Comparison of ENCODE assay signal across 30 mouse cellular contexts in the genomic region with DNA sequence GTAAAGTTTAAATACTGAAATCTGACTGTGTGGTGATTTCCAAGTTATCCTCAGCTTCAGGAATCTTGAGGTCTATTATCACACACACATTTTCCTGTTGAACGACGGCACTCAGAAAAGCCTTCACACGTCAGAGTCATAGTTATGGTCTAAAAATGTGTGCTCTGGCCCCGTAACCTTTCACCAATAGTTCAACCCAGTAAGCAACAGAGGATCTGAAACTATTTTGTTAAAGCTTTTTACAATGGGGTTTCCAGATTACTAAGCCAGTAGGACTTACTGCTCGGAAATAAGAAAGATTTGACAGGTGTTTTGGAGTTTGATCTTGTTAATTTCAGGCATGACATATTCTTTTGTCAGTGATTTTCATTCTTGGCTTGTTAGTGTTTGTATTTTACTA. TPM values are rescaled to one million over a fixed set of nuclear protein-coding genes. Genes with fewer than 3 reads are reported as not detected.
DNase-seq lines count a peak whose midpoint lies in the region; ATAC-seq and TF ChIP-seq lines count a peak whose summit lies in the region.
"Had no signal": no experiment of that assay in that cellular context is flagged by ENCODE, and none has a peak within 500 bp of the region (broad histone marks: within the 10 kb centered on the region; RNA-seq: fewer than 3 reads in every experiment).

No protein-coding gene starts in this region.

- H3K79me2 ChIP-seq in liver, adult 2 months (ENCODE audit: control insufficient read depth, insufficient read depth, low read length), result no peaks in the 10 kb centered on the region

- no peak overlapping the region for H3K4me2 ChIP-seq in lung, postnatal 0 days (replicated peaks; ENCODE audit: low read depth, low read length)
- no peak overlapping the region for H3K4me2 ChIP-seq in intestine, postnatal 0 days (replicated peaks; ENCODE audit: low read depth)
- H3K4me2 ChIP-seq: embryonic facial prominence, embryonic 13.5 days; forebrain, embryonic 12.5 days; forebrain, embryonic 15.5 days; heart, embryonic 11.5 days; hindbrain, embryonic 13.5 days had no signal

- WGBS in liver, adult 2 months, result 74% methylated on average over 5 of the region's 5 CpGs
- 74% methylated on average over 5 of the region's 5 CpGs for WGBS in lung, postnatal 0 days
- WGBS in intestine, postnatal 0 days, result 80% methylated on average over 5 of the region's 5 CpGs
- WGBS in lung, adult 2 months, result 62% methylated on average over 5 of the region's 5 CpGs

- ATAC-seq in monocyte, adult 5-6 weeks (replicated peaks; ENCODE audit: insufficient number of reproducible peaks, low FRiP score, low TSS enrichment, poor library complexity, severe bottlenecking), result peak; percentile 56
- ATAC-seq in lung, postnatal 0 days, result no peak
- ATAC-seq in intestine, postnatal 0 days, result no peak
- ATAC-seq: forebrain, embryonic 15.5 days; hindbrain, embryonic 16.5 days; inflammation-experienced regulatory T-cells, adult 6 months; Patski had no signal

- TF ChIP-seq EP300 in lung, postnatal 0 days (IDR thresholded peaks at IDR 0.05), result no peak

- no peak overlapping the region for H3K27ac ChIP-seq in liver, adult 2 months (replicated peaks; ENCODE audit: insufficient read depth, low read depth, low read length)
- H3K27ac ChIP-seq in brown adipose tissue, adult 24 weeks (replicated peaks; ENCODE audit: low read depth, low read length), result peak overlapping the region; percentile 58
- no peak overlapping the region for H3K27ac ChIP-seq in lung, postnatal 0 days (ENCODE audit: low read length)
- no peak overlapping the region for H3K27ac ChIP-seq in intestine, postnatal 0 days (ENCODE audit: low read depth, low read length)
- H3K27ac ChIP-seq: embryonic facial prominence, embryonic 10.5 days; embryonic facial prominence, embryonic 13.5 days; forebrain, embryonic 12.5 days; forebrain, embryonic 15.5 days; heart, adult 2 months; hindbrain, embryonic 10.5 days; hindbrain, embryonic 13.5 days had no signal

- no peak overlapping the region for H3K4me3 ChIP-seq in liver, adult 2 months (ENCODE audit: insufficient read depth, low read depth, low read length)
- no peak overlapping the region for H3K4me3 ChIP-seq in brown adipose tissue, adult 24 weeks (ENCODE audit: insufficient read depth, low read depth, low read length)
- no peak overlapping the region for H3K4me3 ChIP-seq in lung, postnatal 0 days (ENCODE audit: low read depth, low read length)
- H3K4me3 ChIP-seq in intestine, postnatal 0 days (ENCODE audit: low read depth, low read length), result no peak overlapping the region
- no peak overlapping the region for H3K4me3 ChIP-seq in lung, adult 2 months (replicated peaks; ENCODE audit: extremely low read depth, low read depth, low read length)
- H3K4me3 ChIP-seq: embryonic facial prominence, embryonic 10.5 days; embryonic facial prominence, embryonic 13.5 days; erythroblast, embryonic 14.5 days; forebrain, embryonic 12.5 days; forebrain, embryonic 15.5 days; heart, adult 2 months; hindbrain, embryonic 10.5 days; hindbrain, embryonic 13.5 days had no signal

- H3K9ac ChIP-seq in liver, adult 2 months (ENCODE audit: low read depth, low read length), result no peak overlapping the region
- H3K9ac ChIP-seq in lung, postnatal 0 days (replicated peaks; ENCODE audit: low read depth), result no peak overlapping the region
- no peak overlapping the region for H3K9ac ChIP-seq in intestine, postnatal 0 days (ENCODE audit: low read depth, low read length)
- H3K9ac ChIP-seq: embryonic facial prominence, embryonic 13.5 days; forebrain, embryonic 12.5 days; forebrain, embryonic 15.5 days; hindbrain, embryonic 13.5 days had no signal

- TF ChIP-seq POLR2A in liver, adult 2 months (IDR thresholded peaks at IDR 0.05; ENCODE audit: extremely low read depth, insufficient read depth, low read length), result no peak
- TF ChIP-seq POLR2A in lung, adult 2 months (IDR thresholded peaks at IDR 0.05; ENCODE audit: borderline replicate concordance, extremely low read depth, low read depth, low read length), result no peak

- H3K9me3 ChIP-seq in lung, postnatal 0 days (ENCODE audit: low read length), result no peaks in the 10 kb centered on the region
- no peaks in the 10 kb centered on the region for H3K9me3 ChIP-seq in intestine, postnatal 0 days (ENCODE audit: control insufficient read depth)
- H3K9me3 ChIP-seq: embryonic facial prominence, embryonic 10.5 days; embryonic facial prominence, embryonic 13.5 days; forebrain, embryonic 12.5 days; forebrain, embryonic 15.5 days; G1E; hindbrain, embryonic 10.5 days; hindbrain, embryonic 13.5 days had no signal

- peak; percentile 4 for DNase-seq in liver, adult 2 months (ENCODE audit: extremely low read depth, low read depth, low spot score)
- DNase-seq in liver, result no peak
- DNase-seq in heart, postnatal 4 days, result no peak
- no peak for DNase-seq in lung, postnatal 0 days (ENCODE audit: low spot score)
- DNase-seq in lung, adult 2 months, result no peak
- DNase-seq: adrenal gland, postnatal 10 days; adrenal gland, postnatal 36 days; cerebellum, adult 11 months; cerebellum, adult 2 months; cerebellum, postnatal 10 days; cerebellum, postnatal 36 days; embryo, embryonic 11 days; gastrocnemius, postnatal 10 days; gastrocnemius, postnatal 36 days; heart, adult 2 months had no signal

- no peaks in the 10 kb centered on the region for H3K27me3 ChIP-seq in liver, adult 2 months (ENCODE audit: control insufficient read depth, insufficient read depth, low read length)
- H3K27me3 ChIP-seq in lung, postnatal 0 days (replicated peaks; ENCODE audit: insufficient read depth, low read length), result no peaks in the 10 kb centered on the region
- H3K27me3 ChIP-seq in intestine, postnatal 0 days (replicated peaks; ENCODE audit: control insufficient read depth, insufficient read depth, low read length), result no peaks in the 10 kb centered on the region
- H3K27me3 ChIP-seq: embryonic facial prominence, embryonic 13.5 days; forebrain, embryonic 12.5 days; forebrain, embryonic 15.5 days; hindbrain, embryonic 13.5 days; Patski had no signal

- no peaks in the 10 kb centered on the region for H3K4me1 ChIP-seq in liver, adult 2 months (ENCODE audit: control insufficient read depth, insufficient read depth, low read length)
- peaks cover 4% of the 10 kb centered on the region for H3K4me1 ChIP-seq in brown adipose tissue, adult 24 weeks (ENCODE audit: control insufficient read depth, insufficient read depth, insufficient read length, low read length)
- H3K4me1 ChIP-seq in lung, postnatal 0 days (ENCODE audit: insufficient read depth, low read depth, low read length), result no peaks in the 10 kb centered on the region
- no peaks in the 10 kb centered on the region for H3K4me1 ChIP-seq in intestine, postnatal 0 days (replicated peaks; ENCODE audit: control insufficient read depth, insufficient read depth, low read length)
- no peaks in the 10 kb centered on the region for H3K4me1 ChIP-seq in lung, adult 2 months (ENCODE audit: control insufficient read depth, insufficient read depth, low read length)
- H3K4me1 ChIP-seq: embryonic facial prominence, embryonic 10.5 days; forebrain, embryonic 12.5 days; forebrain, embryonic 15.5 days; hindbrain, embryonic 10.5 days; hindbrain, embryonic 13.5 days had no signal

- H3K36me3 ChIP-seq in liver, adult 2 months (ENCODE audit: control insufficient read depth, insufficient read depth, low read length), result no peaks in the 10 kb centered on the region
- no peaks in the 10 kb centered on the region for H3K36me3 ChIP-seq in lung, postnatal 0 days (ENCODE audit: insufficient read depth, low read length)
- H3K36me3 ChIP-seq in intestine, postnatal 0 days (ENCODE audit: control insufficient read depth, insufficient read depth), result no peaks in the 10 kb centered on the region
- H3K36me3 ChIP-seq: embryonic facial prominence, embryonic 10.5 days; embryonic facial prominence, embryonic 13.5 days; hindbrain, embryonic 10.5 days had no signal

- no peak for TF ChIP-seq CTCF in liver, adult 2 months (IDR thresholded peaks at IDR 0.05; ENCODE audit: low read depth, low read length)
- TF ChIP-seq CTCF in lung, postnatal 0 days (IDR thresholded peaks at IDR 0.05), result no peak
- TF ChIP-seq CTCF in intestine, postnatal 0 days (IDR thresholded peaks at IDR 0.05; ENCODE audit: low read depth), result no peak
- TF ChIP-seq CTCF in lung, adult 2 months (IDR thresholded peaks at IDR 0.05; ENCODE audit: insufficient read depth, low read length), result no peak

RNA-seq across cellular contexts. Expression of gene St8sia4, which starts 43.0 kb away (rescaled TPM):
- total RNA-seq in liver, adult 2 months (2014; rRNA removed), result 1.6 TPM in 2 replicates
- 0.05 and 0.06 TPM in 2 replicates for polyA plus RNA-seq in liver, adult 2 months (2012; rRNA removed)
- polyA plus RNA-seq in brown adipose tissue, adult 24 weeks (2012; ENCODE audit: insufficient read depth, insufficient read length, missing spikeins), result 3.4 and 5.0 TPM in 2 replicates
- 149 to 177 TPM (median 157 TPM) in 3 replicates for total RNA-seq in monocyte, adult 5-6 weeks (2017)
- 1 to 10 TPM; 4.9 to 6.5 TPM for total RNA-seq in heart, postnatal 4 days (2021)
- 6.0 and 8.6 TPM in 2 replicates for polyA plus RNA-seq in lung, postnatal 0 days (2015; fragmentation: Nextera tagmentation; extraction: Ambion mirVana)
- 1.1 and 1.5 TPM in 2 replicates for polyA plus RNA-seq in intestine, postnatal 0 days (2015; fragmentation: Nextera tagmentation; extraction: Ambion mirVana)
- 3.0 and 4.8 TPM in 2 replicates for polyA plus RNA-seq in lung, adult 2 months (2012; rRNA removed)
- polyA plus RNA-seq: Patski had no signal
